Mouse (Mus musculus): ENCODE data around the gene Sprr2e.

Gene Sprr2e

DNA sequence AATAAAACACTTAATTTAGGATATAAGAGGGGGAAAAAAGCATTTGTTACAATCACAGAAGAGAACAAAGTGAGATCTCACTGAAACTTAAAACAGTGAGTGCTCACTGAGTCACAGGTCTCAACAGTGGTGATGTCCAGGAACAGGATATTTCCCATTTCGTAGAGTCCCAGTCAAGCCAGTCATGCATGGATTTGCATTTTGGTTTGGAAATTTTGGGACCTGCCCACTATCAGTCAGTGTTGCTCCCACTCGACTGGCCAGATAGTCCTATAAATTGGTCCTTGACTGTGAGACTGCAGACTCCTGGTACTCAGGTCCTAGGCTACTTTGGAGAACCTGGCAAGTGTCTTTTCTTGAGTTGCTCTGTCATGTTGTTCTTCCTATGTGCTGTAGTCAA is at the start of gene Sprr2e:
Sprr2e (plus strand) TSS at position 301 of the 400 bp plus-strand sequence.
- no peak for DNase-seq

DNA sequence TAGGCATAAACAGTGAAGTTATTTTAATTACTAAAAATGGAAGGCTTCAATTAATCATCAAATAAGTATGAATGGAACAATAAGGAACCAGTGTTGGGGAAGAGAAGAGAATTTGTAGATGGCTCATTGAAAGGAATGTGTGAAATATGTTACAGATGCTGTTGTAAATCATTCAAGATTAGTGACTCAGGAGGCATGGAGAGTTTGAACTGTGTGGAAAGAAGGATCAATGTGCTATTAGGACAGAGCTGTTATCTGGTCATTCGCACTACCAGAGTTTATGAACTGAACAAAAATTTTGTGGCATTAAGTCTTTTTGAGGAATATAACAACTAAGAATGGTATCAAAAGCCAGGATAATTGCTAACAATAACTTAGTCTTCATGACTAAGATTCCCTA is 44.5 kb upstream of the Sprr2e start:
- no peak for DNase-seq

DNA sequence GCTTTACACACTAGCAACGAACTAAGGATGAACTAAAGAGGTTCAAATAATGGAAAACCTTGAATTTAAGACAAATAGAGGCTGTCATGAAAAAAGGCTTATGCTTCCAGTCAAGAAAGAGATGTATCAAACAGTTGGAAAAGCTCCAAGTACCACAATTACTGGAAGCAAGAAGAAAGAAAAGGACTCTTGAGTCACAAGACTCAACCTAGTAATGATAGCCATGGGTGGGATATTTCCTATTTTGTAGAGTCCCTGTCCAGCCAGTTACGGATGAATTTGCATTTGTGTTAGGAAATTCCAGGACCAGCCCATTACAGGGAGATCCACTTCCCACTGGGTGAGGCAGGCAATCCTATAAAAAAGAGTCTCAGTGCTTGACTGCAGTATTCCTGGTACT is 35.6 kb upstream of the Sprr2e start, which contains the start of gene Sprr2b:
Sprr2b (plus strand) TSS at position 301 of the 400 bp plus-strand sequence.
- DNase-seq: no peak

DNA sequence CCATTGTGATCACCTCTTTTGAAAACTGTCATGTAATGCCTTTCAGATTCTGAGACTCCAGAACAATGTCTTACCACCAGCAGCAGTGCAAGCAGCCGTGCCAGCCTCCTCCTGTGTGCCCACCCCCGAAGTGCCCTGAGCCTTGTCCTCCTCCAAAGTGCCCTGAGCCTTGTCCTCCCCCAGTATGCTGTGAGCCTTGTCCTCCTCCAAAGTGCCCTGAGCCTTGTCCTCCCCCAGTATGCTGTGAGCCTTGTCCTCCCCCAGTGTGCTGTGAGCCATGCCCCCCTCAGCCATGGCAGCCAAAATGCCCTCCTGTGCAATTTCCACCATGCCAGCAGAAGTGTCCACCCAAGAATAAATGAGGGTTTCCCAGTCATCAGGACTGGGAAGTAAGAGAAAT is 34.6 kb upstream of the Sprr2e start:
- no peak for DNase-seq

DNA sequence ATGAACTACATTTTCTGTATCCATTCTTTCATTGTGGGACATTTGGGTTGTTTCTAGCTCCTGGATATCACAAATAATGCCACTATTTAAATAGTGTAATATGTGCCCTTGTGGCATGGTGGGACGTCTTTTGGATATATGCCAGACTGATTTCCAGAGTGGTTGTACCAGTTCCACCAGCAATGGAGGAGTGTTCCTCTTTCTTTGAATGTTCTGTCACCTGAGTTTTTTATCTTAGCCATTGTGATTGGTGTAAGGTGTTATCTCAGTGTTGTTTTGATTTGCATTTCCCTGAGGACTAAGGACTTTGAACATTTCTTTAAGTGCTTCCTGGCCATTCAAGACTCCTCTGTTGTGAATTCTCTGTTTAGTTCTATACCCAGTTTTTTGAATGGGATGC is 15.7 kb upstream of the Sprr2e start:
- no peak for DNase-seq

DNA sequence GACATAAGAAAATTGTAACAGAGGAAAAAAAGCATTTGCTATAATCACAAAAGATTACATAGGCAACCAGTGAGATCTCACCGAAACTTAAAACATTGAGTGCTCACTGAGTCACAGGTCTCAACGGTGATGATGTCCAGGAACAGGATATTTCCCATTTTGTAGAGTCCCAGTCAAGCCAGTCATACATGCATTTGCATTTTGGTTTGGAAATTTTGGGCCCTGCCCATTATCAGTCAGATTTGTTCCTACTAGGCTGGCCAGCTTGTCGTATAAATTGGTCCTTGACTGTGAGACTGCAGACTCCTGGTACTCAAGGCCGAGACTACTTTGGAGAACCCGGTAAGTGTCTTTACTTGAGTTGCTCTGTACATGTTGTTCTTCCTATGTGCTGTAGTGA is 13.1 kb upstream of the Sprr2e start, which contains the start of gene Sprr2d:
Sprr2d (plus strand) TSS at position 301 of the 400 bp plus-strand sequence.
- no peak for DNase-seq

DNA sequence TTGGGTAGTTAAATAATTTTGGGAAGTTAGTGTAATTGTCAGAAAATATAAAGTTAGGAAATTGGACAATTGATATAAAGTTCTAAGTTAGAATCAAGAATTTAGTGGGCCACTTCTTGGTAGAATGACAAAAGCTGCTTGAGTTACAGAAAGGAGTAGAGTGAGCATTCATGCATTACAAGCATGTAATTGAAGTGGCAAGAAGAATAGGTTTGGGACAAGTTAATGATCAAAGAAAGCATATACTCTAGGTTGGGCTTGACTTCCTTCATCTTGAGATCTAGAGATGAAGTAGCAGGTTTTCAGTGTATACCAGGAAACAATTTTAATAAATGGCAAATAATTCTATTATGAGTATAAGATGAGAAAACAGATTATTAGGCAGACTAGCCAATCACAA is 9.7 kb downstream of the Sprr2e start:
- DNase-seq: no peak

DNA sequence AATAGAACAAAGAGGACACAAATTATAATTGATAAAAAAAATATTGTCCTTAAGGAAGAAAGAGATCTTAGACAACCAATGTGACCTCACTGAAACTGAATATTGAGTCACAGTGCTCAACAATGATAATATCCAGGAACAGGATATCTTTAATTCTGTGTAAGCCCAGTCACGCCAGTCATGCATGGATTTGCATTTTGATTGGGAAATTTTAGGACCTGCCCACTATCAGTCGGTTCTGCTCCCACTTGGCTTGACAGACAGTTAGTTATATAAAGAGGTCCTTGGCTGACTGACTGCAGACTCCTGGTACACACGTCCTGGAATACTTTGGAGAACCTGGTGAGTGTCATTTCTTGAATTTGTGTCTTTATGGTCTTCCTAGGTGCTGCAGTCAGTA is 12.9 kb downstream of the Sprr2e start, which contains the start of gene Sprr2f:
Sprr2f (plus strand) TSS at position 301 of the 400 bp plus-strand sequence.
- DNase-seq: no peak

DNA sequence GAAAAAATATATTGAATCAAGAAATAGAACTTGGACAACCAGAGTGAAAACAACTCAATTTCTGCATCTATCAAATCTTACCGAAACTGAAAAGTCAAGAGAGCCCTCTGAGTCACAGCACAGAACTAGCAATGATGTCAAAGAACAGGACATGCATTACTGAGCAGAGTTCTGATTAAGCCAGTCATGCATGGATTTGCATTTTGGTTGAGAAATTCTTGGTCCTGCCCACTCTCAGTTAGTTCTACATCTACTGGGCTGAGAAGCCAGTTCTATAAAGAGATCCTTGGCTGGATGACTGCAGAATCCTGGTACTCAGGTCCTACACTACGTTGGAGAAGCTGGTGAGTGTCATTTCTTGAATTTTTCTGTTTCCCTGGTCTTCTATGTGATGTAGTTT is 21.7 kb downstream of the Sprr2e start:
- DNase-seq: no peak

DNA sequence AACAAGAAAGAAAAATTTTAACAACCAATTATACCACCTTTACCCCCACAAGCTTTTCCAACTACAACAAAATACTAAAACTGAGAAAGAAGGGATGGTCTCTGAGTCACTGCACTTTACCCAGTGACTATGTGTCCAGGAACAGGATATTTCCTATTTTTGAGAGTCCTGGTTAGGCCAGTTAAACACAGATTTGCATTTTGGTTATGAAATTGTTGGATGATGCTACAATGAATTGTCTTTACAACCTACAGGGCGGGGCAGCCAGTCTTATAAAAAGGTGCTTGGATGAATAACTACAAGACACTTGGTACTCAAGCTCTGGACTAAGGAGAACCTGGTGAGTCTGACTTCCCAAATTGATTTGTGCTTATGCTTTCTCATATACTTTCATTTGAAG is 33.4 kb downstream of the Sprr2e start, which contains the start of gene Sprr2h:
Sprr2h (plus strand) TSS at position 301 of the 400 bp plus-strand sequence.
- no peak for DNase-seq

DNA sequence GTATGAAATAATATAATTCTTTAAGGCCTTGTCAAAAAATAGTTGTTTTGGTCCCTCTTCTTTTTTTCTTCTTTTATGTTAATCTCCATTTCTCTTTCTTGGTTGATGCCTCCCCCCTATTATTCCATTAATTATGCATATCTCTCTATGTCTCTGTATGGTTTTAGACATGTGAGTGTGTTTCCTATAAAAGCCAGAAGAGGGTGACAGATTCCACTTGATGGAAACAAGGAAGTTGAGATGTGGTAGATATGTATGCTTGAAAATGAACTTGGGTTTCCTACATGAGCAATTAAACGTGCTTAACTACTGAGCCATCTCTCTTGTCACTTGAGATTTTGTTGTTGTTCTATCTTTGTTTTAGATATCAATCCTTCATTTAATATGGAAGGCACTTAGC is 42.4 kb downstream of the Sprr2e start:
- no peak for DNase-seq

Measured in thymus, postnatal 4 days (tissue).